Mouse (Mus musculus): ENCODE results near the gene Hist1h2an. TPM values are rescaled to one million over a fixed set of nuclear protein-coding genes. Genes with fewer than 3 reads are reported as not detected.
"Not testable (repeated sequence)": the region's sequence is repeated elsewhere in the genome, so short reads cannot be mapped to it uniquely, and the experiment has no call there.

Gene Hist1h2an
- total RNA-seq, 2 experiments from 2014 or later, result 2.6 TPM; not detected in 1

- DNase-seq, result peak in 1 of 2 experiments; percentile 53
These were observed 3.8 kb downstream of the Hist1h2an start, which contains the start of gene Hist1h3i for GRCm38 (mm10) chr13:21783255-21783617. Gene Hist1h3i, minus strand, starts transcription at chr13:21783370.

GRCm38 (mm10) chr13:21782361-21783254 lies 4.4 kb downstream of the Hist1h2an start:
- peak in 1 of 2 experiments; percentile 58 for DNase-seq

- DNase-seq, result no peak
These were observed 5.4 kb downstream of the Hist1h2an start for GRCm38 (mm10) chr13:21781639-21782038.

DNA sequence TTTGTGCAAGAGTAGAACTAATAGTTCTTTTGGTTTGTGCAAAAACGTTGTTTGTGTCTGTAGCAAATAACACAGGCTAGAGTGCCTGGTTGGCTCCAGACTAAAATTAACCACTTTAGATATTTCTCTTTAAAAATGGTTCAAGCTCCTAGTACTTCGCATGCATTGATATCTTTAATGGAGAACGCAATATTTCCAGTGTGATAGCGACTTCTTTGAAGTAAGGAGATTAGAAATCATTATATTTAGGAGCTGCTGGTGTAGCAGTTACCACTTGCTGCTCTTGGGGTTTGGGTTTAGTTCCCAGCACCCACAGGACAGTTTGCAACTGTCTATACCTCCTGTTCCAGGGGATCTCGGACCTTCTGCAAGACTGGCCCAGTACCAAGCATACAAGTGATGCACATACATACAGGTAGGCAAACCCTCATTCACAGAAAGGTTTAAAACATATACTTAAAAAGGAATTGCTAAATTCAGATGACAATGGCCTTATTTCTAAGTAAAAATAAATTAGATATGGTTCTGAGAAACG lies 5.9 kb downstream of the Hist1h2an start:
- DNase-seq, result no peak

DNA sequence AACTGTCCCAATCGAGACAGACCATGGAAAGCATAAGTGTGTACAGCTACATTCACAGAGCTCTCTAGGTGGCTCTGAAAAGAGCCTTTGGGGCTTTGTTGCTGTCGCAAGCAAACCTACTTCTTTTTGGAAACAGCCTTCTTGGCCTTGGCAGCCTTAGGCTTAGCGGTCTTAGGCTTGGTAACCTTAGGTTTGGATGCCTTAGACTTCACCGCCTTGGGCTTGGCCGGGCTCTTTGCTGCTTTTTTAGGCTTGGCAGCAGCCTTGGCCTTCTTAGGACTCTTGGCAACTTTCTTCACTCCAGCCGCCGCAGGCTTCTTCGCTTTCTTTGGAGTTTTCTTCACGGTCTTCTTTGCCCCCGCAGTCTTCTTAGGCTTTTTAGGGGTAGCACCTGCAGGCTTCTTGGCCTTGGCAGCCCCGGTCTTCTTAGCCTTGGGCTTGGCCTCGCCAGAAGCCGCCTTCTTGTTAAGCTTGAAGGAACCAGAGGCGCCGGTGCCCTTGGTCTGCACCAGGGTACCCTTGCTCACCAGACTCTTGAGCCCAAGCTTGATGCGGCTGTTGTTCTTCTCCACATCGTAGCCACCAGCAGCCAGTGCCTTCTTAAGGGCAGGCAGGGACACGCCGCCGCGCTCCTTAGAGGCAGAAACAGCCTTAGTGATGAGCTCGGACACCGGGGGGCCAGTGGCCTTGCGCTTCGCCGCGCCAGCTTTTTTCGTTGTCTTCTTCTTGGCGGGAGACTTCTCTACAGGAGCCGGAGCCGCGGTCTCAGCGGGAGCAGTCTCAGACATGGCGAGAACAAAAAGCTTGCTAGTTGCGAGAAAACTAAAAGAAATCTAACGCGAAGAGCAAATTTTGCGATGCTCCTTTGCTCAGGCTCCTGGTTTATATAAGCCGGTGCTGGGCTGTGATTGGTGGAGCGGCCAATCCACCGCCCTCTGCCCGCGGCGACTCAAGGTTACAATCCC lies 7.0 kb downstream of the Hist1h2an start, which contains the start of gene Hist1h1b:
Gene Hist1h1b, minus strand, starts transcription at position 859 of the 965 bp plus-strand sequence.
- DNase-seq, result peak; percentile 32 to 34

GRCm38 (mm10) chr13:21778814-21779766 lies 7.9 kb downstream of the Hist1h2an start:
- DNase-seq, result peak; percentile 43 to 48

DNA sequence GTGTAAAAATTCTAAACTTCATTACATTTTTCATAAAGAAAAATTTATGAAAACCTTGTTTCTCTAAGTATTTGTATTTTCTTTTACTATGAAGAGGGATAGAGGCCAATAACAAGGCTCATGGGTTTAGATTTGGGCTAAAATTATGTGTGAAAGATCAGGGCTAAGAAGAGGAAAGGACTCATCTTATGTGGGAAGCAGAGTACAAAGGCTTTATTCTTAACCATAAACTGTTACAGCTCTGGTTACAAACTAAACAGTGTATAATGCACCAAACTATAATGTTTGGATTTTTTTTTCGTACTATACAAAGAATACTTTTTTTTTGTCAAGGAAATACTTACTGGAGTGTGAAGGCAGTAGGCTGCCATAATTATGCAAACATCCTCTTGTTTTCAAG lies 31.3 kb downstream of the Hist1h2an start:
- DNase-seq, result no peak

DNA sequence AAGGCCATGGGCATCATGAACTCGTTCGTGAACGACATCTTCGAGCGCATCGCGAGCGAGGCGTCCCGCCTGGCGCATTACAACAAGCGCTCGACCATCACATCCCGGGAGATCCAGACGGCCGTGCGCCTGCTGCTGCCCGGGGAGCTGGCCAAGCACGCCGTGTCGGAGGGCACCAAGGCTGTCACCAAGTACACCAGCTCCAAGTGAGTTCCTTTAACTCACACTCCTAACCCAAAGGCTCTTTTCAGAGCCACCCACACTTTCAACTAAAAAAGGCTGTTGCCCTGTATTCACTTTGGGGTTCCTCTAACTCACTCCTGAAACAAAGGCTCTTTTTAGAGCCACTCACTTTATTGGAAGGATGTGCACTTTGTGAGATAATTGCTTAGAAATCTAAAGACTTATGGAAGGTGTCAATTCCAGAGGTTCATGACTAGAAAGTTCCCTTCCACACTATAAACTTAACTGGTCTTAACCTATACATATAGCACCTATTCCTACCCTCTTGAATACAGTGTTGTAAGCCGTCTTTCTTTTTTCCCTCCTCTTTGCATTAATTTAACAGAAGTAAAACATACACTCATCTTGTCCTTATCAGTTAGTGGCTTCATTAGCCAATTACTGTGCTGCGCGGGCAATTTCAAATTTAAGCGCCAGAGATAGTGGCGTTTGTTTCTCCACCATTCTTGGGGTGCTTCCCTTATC lies 32.6 kb downstream of the Hist1h2an start:
- DNase-seq, result not testable (repeated sequence)

DNA sequence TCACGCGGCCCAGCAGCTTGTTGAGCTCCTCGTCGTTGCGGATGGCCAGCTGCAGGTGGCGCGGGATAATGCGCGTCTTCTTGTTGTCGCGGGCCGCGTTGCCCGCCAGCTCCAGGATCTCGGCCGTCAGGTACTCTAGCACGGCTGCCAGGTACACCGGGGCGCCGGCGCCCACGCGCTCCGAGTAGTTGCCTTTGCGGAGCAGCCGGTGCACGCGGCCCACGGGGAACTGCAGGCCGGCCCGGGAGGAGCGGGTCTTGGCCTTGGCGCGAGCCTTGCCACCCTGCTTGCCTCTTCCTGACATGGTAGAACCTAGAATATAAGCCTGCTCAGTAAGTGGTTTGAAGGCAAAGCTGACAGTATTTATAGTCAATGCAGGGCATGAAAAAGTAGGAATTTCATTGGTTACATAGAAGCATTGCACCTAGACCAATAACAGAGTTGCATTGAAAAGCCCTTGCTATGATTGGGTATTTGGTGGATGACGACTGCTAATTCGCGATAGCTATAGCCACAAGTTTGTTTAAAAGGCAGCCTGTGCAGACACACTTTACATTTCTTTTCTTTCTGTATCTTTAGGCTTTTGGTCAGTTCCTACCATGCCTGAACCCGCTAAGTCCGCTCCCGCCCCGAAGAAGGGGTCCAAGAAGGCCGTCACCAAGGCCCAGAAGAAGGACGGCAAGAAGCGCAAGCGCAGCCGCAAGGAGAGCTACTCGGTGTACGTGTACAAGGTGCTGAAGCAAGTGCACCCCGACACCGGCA lies 33.3 kb downstream of the Hist1h2an start, which contains the start of the genes Hist1h2ak and Hist1h2bn:
Gene Hist1h2ak, minus strand, starts transcription at position 304 of the 762 bp plus-strand sequence.
Gene Hist1h2bn, plus strand, starts transcription at position 600 of the 762 bp plus-strand sequence.
- peak; percentile 63 to 67 for DNase-seq

- DNase-seq, result no peak
These were observed 33.9 kb downstream of the Hist1h2an start for GRCm38 (mm10) chr13:21753051-21753523.

DNA sequence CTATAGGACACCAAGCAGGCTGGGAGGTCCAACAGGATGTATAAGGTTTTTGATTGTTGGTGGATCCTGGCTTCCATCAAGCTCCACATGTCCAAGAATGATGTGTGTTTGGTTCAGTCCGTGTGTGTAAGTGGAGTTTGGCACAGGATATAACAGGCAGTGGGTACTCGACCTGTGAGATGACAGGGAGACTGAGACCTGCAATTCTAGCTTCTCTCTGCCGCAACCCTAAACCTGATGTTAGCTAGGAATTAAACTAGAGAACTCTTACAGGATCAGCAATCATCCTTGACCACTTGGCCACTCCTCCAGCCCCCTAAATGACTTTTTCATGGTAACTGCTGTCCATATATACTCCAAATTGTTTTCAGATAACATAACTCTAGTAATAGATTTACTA lies 34.7 kb downstream of the Hist1h2an start:
- no peak for DNase-seq

GRCm38 (mm10) chr13:21751827-21752226 lies 35.2 kb downstream of the Hist1h2an start:
- no peak for DNase-seq

DNA sequence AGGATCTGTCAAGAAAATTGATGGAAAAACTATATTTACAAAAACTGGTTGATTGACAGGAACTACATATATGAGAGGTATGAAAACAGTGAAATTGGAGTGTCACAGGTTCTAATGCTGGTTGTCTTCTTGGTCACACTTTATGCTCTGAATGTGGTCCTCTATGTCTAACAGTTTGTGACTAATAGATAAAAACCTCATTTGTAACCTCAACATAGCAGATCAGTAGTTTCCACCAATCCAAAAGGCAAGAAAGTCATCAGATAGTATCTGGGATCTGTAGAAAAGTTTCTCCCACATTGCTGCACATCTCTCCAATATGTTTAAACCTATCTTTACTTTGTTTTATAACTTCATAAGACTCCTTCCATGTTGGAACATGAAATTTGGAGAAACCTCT lies 35.6 kb downstream of the Hist1h2an start:
- no peak for DNase-seq

DNA sequence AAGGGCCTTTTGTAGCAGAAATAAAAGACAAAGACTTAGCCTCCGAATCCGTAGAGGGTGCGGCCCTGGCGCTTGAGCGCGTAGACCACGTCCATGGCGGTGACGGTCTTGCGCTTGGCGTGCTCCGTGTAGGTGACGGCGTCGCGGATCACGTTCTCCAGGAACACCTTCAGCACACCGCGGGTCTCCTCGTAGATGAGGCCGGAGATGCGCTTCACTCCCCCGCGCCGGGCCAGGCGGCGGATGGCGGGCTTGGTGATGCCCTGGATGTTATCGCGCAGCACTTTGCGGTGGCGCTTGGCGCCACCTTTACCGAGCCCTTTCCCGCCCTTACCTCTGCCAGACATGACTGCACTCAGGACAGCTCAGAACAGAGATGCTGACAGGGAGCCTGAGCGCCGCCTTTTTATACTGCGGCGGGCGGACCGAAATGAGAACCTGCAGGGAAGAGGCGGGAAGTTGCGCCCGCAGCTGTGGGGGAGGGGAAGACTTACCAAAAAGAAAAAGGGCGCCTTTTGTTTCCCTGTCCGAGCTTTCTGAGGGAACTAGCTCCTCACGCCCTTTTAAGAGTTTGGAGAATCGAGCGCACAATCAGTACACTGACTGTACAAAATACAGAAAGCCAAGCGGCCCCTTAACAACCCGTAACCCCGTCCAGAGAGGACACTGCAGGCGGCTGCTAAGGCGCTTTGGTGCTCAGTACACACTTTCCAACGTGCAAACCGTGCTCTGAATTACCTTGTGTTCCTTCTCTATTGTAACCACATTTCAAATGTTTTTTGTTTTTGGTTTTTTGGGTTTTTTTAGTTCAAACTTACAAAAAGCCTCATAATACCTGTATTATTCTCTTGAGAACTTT lies 36.6 kb downstream of the Hist1h2an start, which contains the start of gene Hist1h4k:
Gene Hist1h4k, minus strand, starts transcription at position 347 of the 859 bp plus-strand sequence.
- DNase-seq, result peak; percentile 90 to 91

GRCm38 (mm10) chr13:21749387-21750158 lies 37.4 kb downstream of the Hist1h2an start:
- DNase-seq, result no peak

DNA sequence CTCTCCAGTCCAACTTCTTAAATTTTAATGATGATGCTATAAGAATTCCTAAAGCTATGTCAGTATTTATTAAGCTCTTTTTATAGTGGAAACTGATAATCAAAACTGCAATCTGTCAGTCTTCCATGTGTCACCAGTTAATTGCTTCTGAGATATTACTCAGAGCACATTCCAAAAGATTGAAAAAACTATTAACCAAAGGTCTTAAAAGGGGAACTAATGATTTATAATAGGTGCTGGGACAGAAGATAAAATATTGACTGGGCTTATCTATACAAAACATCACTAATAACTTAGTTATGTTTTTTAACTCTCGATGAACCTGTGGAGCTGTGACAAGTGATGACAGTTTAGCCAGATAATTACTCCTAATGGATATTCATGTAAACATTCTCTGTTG lies 42.0 kb downstream of the Hist1h2an start:
- no peak for DNase-seq

All from layer of hippocampus, postnatal 36 days (tissue).